Mouse (Mus musculus) CH12.LX (cell line): ENCODE results near the gene Safb.

Experiments used
- CHD2 ChIP-seq: IDR thresholded peaks from 2 replicates; pipeline ENCODE4 v1.6.1; 2011; ENCODE audit warnings: low read length, improper control_type of control experiment
- CTCF ChIP-seq, 2 experiments: IDR thresholded peaks in 1 of 2; conservative IDR thresholded peaks in 1 of 2; 2 replicates each; pipeline ENCODE4 v1.5.1; 2011 to 2012; ENCODE audit warnings: low read depth in 2 of 2, low read length in 2 of 2, improper control_type of control experiment in 1 of 2, inconsistent platforms in 1 of 2, mild to moderate bottlenecking in 1 of 2, moderate library complexity in 1 of 2
- EP300 ChIP-seq: IDR thresholded peaks from 2 replicates; pipeline ENCODE4 v1.6.1; 2011; ENCODE audit warnings: low read length, improper control_type of control experiment
- ETS1 ChIP-seq: conservative IDR thresholded peaks from 2 replicates; pipeline ENCODE4 v1.6.1; 2012; ENCODE audit warnings: low read depth, mild to moderate bottlenecking, inconsistent platforms, low read length, improper control_type of control experiment, moderate library complexity
- MXI1 ChIP-seq: IDR thresholded peaks from 2 replicates; pipeline ENCODE4 v1.6.1; 2011; ENCODE audit warnings: mild to moderate bottlenecking, low read depth, low read length, improper control_type of control experiment
- POLR2A ChIP-seq: IDR thresholded peaks from 2 replicates; pipeline ENCODE4 v1.6.1; 2011; ENCODE audit warnings: low read depth, mild to moderate bottlenecking, improper control_type of control experiment, low read length
- POLR2AphosphoS2 ChIP-seq: IDR thresholded peaks from 2 replicates; pipeline ENCODE4 v1.6.1; 2011; ENCODE audit warnings: low read depth, low read length, improper control_type of control experiment
- SIN3A ChIP-seq: IDR thresholded peaks from 2 replicates; pipeline ENCODE4 v1.6.1; 2012; ENCODE audit warnings: low read length, improper control_type of control experiment, inconsistent platforms
- TBP ChIP-seq: conservative IDR thresholded peaks from 2 replicates; pipeline ENCODE4 v1.6.1; 2011; ENCODE audit warnings: low read depth, low read length, improper control_type of control experiment

DNA sequence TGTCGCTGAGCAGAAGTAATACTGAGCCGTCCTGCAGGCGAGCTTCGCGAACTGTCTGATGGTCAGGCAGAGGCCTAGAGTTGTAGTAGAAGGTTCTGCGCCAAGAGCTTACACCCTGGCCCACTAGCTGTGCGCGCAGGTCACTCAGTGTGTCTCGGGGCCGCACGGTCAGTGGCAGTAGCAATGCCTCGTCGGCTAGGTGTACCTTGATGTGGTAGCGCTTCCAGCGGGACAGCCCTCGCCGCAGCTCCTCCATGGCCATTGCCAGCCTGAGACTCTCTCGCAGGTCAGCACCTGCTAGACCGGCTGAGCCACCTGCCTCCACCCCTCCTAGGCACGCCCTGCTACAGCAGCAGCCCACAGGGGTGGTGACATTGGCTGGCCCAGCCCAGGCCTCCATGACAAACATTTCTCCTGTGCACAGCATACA lies 30.5 kb upstream of the Safb start, which contains the start of gene Gm20219:
- TF ChIP-seq POLR2AphosphoS2 (no peak), CTCF (conservative IDR thresholded peaks at IDR 0.05 in 1 of 2, IDR thresholded peaks at IDR 0.05 in 1 of 2; ENCODE audit: low read depth in 2 of 2, low read length in 2 of 2) (no peak), SIN3A (no peak), TBP (no peak), EP300 (no peak), CHD2 (no peak), MXI1 (no peak), ETS1 (no peak), POLR2A (no peak)
